1 mouse cellular context compared by ENCODE assay signal in genomic region chr7:127217901-127218642, GRCm38 (mm10).
TF ChIP-seq lines count a peak whose summit lies in the region.

No protein-coding gene starts in this region.

TF ChIP-seq in CH12.LX, 34 proteins besides CTCF, POLR2A, EP300 and RAD21:
- TF ChIP-seq ELF1 (IDR thresholded peaks at IDR 0.05; ENCODE audit: low read depth, low read length) (peak; percentile 78), MXI1 (IDR thresholded peaks at IDR 0.05; ENCODE audit: low read depth, low read length) (peak; percentile 22; the same call in 1 of the 2 replicates), BHLHE40 (IDR thresholded peaks at IDR 0.05; ENCODE audit: low read depth, low read length) (peak; percentile 42), SMC3 (IDR thresholded peaks at IDR 0.05; ENCODE audit: low read depth, low read length) (no peak), MEF2A (IDR thresholded peaks at IDR 0.05; ENCODE audit: borderline replicate concordance, low read depth, low read length) (peak; percentile 14; the same call in 1 of the 2 replicates), TBP (conservative IDR thresholded peaks at IDR 0.05; ENCODE audit: low read depth, low read length) (0 out of 2 replicates have a peak, but pooled peaks have one; percentile 20), KAT2A (IDR thresholded peaks at IDR 0.05; ENCODE audit: insufficient replicate concordance, low read length) (0 out of 2 replicates have a peak, but pooled peaks have one; percentile 28), ETS1 (conservative IDR thresholded peaks at IDR 0.05; ENCODE audit: low read depth, low read length) (peak; percentile 36), NRF1 (IDR thresholded peaks at IDR 0.05; ENCODE audit: low read depth, low read length) (no peak), TCF12 (IDR thresholded peaks at IDR 0.05; ENCODE audit: low read depth, low read length) (peak; percentile 66; the same call in 1 of the 2 replicates), NELFE (IDR thresholded peaks at IDR 0.05; ENCODE audit: low read depth, low read length) (peak; percentile 18; the same call in 1 of the 2 replicates), SIN3A (IDR thresholded peaks at IDR 0.05; ENCODE audit: low read length) (no peak; the same call in 1 of the 2 replicates), MAZ (IDR thresholded peaks at IDR 0.05; ENCODE audit: low read depth, low read length) (peak; percentile 84), USF1 (IDR thresholded peaks at IDR 0.05; ENCODE audit: low read depth, low read length) (no peak), HCFC1 (IDR thresholded peaks at IDR 0.05; ENCODE audit: low read depth, low read length) (peak; percentile 55; the same call in 1 of the 2 replicates), UBTF (IDR thresholded peaks at IDR 0.05; ENCODE audit: low read depth, low read length) (0 out of 2 replicates have a peak, but pooled peaks have one; percentile 15)
